Mouse (Mus musculus) urinary bladder, postnatal 25 days (tissue): ENCODE data around the gene Pelo.

Experiments
- DNase-seq: peaks from one replicate; pipeline ENCODE4 v3.0.0; 2022; ENCODE audit warnings: low spot score

Pelo gene

DNA sequence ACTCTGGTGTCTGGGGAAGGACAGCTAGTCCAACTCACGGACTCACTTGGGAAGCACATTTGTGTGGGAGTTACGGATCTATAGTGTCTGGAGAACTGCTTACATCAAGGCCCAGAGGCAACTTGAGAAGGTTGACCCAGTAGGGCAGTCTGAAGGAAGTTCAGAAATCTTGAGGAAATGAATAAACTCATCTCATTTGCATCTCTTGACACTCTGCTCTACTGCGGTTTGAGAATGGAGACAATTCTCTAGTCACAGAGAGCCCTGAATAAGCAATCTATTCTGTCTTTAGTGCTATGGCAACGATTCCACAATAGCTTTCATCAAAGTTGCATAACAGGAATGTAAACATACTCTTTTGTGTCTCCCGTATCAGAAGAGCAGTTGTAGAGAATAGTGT, 7.0 kb upstream of the Pelo start:
- no peak for DNase-seq

DNA sequence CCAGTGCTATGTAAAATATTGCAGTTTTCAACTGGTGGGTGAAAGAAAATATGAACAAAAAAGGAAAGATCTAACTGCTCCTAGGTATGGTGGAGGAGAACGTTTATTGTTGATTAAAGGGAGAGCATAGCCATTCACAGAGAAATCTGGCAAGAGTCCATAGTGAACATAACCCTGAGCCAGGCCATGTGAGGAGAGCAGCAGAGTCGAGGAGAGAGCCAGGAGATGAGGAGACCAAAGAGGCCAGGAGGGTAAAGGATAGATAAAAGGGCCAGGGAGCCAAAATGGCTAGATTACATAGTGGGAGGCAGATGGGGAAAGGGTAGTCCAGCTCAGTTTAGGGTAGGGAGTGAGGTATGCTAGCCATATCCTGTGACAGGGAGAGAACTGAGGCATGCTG, 6.2 kb upstream of the Pelo start:
- DNase-seq: no peak

DNA sequence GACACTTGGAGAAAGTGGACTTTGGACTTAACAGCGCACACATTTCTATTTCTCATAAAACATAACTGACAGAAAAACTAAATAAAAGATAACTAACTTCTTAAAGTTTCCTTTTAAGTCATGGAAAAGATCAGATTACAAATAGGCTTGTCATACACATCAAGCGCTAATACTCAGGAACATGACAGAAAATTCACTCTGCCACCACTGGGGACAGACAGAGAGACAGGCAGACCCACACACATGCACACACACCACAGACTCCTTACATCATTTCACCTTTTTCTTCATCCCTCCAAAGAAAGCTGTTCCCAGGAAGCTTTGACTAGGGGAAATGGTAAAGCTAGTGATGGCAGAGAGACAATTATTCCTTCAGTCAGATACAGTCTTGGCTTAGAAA, 5.4 kb upstream of the Pelo start:
- DNase-seq: no peak

DNA sequence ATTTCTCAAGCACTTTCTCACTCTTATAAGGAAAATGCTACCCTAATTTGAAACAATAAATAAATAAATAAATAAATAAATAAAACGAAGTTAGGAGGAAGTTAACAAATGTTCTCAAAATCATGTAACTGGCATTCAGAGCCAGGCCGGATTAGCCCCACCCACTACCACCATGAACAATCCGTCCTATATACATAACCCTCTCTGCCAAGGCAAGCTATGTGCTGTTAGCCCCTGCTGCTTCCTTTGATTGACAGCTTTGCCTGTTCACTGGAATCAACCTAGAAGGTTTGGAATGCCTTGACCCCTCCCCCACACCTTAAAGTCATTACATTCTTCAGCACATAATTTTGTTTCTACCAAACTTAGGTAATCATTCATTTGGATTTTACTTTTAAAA, 1.5 kb upstream of the Pelo start:
- no peak for DNase-seq

DNA sequence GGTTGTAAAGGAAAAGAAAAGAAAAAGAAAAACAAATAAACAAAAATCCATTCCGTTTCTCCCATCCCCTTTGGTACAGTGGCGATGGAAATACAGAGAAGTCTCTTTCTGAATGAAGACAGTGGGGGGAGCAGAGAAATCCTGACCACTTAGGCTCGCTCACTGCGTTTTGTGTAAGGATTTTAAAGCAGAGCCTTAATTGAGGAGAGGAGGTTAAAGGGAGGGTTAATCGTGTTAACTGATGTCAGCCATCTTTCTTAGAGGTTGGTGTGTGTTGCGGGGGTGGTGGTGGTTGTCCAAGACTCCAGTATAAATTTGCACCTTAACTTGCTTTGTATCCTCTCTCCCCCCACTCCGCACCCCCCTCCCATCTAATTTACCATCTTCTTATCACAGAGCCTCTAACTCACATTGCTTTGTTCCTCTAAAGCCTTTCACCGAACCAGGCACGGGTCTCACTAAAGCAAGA, 1.0 kb upstream of the Pelo start:
- no peak for DNase-seq

DNA sequence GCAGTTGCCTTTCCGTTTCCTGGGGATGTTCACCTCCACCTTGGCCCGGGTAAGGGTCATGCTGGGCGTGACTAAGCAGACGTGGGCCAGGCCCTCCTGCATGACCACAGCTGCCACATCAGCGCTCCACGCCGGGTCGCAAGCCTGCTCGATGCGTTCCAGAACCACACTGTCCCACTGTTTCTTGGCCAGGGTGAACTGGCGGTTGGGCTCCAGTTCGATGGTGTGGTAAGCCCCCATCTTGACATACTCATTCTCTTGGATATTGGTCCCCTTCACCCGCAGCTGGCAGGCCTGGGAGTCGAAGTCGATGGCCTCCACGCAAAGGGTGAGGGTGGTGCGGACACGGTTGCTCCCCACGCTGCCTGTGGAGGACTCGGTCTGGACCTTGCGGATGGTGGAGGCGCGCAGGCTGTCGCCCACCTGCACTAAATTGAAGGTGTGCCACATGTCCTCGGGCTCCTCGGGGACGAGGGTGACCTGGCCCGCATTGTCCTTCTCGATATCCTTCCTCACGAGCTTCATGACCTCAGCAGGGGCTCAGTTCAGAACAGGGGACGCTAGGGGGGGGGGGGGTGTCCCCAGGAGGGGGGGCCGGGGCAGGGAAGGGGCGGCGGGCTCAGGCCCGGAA, 476 bp downstream of the Pelo start:
- DNase-seq: peak; percentile 31

DNA sequence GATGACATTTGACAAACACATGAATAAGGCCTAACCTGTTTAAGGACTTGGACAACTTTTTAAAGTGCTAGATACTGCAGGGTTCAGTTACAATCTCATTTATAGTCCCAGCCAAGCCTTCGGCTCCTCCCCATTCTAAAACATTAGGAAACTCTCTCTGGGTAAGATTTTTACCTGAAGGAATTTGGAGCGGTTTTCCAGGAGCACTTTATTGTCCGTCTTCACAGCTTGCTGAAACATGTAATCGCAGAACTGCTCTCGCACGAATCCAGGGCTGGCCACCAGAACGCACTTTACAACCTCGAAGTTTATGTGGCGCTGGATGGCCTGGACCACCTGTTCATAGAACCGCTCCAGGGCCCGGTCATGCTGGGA, 979 bp downstream of the Pelo start:
- DNase-seq: no peak

DNA sequence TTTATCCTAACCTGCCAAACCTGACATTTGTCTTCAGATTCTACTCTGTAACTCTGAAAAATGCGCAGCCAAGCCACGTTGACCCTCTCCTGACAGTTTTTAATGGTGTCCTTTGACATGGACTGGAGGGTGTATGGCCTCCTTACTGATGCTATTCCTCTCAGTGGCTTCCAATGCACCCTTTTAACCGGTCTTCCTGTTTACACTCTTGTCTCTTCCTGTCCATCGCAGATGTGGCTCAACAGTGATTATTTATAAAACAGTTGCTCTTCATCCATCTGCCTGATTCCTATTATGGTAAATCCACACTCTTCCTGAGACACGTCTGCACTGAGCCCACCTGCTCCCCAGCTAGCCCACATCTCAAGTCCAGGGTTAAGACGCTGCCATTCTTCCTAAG, 4.0 kb downstream of the Pelo start:
- DNase-seq: no peak

DNA sequence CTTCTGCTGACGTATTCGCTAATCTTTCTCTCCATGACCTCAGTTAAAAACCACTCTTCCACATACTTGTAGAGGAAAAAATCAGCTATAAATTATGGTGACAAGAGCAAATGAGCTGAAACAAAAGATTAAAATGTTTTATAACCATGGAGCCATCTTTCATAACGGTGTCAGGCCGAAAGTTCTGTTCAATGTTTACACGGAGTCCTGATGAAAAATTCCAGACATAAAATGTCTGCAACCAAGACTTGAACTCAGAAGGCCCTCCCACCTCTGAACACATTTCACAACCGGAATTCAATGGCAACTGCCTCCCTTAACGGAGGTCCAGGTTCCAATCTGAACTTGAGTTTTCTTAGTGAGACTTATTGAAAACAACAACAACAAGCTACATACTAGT, 7.6 kb downstream of the Pelo start:
- DNase-seq: no peak

DNA sequence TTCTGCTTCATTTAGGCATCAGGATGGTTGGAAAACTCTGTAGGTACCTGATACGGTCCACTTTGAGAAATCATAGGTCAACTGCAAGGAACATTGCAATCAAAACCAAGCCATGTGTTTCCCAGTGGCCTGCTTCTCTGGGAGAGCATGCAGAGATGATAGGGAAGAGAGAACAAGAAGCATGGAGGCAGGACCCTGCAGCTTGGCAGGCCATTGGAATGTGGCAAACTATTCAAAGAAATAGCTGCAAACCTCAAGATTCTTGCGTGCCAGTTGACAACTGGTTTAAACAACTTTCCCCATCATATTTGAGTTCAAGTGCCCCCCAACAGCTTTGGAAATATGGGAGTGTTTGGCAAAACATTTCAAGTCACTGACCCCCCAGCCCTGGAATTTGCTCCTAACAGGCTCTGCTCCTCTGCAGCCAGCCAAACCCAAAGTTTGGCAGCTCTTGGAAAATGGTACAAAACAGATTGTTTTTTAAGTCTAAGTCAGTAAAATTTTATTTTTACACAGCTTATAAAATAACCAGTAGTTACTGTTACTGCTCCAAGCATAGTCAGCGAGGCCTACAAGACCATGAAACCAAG, 9.9 kb downstream of the Pelo start:
- no peak for DNase-seq

DNA sequence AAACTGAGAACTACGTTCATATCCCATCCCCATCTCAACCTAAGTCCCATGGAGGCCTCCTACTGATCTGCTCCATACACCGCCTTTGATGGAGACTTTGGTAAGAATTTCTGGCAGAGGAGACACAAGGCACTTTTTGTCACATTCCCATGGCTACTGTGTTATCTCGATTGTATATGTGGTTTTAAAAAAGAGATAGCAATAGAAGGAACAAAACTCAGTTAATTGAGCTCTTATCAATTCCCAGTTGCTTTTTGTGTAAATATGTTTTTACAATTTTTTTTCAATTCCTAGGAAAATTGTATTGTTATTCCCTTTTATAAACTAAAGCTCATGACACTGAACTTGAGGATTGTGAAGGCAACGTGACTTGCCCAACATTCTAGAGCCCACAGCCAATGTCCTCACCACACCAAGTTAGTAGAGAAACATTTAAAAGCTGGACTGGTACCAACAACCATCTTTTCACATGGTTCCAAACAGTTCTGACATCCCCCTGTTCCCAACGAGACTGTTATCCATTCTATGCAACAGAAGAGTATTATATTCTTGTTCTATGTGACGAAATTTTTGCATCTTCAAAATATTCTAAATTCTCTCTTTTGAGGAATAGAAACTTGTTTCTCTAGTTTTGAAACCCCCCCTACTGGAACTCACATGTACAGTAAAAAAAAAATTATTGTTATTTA, 10.8 kb downstream of the Pelo start:
- DNase-seq: no peak

DNA sequence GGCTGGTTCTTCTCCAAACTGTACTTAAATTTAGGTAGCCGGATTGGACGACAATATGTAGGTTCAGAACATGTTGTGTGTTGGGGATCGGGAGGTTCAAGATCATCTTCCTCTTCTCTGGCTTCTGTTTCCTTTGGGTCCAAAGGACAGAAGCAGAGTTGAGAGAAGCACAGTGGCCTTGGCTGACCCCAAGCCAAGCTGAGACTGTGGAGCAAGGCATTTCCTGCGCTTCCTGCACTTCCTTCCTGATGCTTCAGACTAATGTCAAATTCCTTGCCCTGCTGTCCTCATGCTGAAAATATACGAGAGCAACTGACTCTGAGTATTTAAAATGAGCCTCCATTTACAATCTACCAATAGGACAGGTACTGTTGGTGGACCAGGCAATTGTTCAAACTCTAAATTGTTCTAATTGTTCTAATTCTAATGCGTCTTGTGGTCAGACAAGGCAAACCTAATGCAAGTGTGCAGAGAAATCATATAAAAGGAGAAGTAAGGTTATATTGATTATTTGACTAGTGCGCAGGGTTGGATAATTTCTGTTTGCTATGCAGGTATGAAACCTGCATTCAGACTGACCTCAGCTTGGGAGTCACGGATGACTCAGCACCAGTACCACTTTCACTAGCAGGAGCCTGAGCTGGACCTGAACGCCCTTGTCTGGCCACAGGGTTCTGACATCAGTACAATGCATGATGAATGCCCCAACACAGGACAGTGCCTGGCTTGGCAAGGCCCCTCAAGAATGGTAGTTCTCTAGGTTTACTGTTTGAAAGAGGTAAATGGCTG, 12.4 kb downstream of the Pelo start:
- DNase-seq: no peak

DNA sequence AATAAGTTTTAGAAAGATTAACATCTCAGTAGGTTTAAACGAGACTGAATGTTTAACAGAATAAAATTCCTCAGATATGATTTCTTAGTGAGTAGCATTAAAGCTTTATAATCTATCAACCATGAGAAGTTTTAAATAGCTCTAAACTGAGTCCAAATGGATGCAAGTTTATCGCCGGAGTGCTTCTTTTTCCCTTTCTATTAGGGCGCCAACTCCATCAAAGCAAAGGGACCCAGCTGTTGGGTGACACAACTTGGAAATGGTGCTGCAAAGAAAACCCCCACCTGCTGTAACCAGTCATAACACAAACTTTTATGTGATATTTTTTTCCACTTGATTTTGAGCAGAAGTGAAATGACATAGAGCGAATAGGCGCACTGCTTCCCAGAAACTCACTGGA, 17.6 kb downstream of the Pelo start:
- no peak for DNase-seq

DNA sequence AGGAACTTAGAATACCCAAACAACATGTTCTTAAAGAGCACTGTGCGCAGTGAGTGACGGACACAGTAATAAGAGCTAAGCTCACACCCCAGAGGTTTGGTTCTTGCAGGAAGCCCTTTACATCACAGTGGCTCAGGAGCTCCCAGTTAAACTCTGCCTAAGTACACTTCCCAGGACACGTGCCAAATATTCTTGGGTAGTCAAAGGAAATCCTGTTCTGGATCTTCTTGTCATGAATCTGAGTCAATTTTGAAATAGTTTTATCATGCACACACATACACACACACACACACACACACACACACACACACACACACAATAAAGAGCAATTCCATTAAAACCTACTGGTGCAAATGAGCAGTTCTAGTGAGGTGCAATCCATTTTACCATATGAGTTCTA, 18.6 kb downstream of the Pelo start:
- no peak for DNase-seq

DNA sequence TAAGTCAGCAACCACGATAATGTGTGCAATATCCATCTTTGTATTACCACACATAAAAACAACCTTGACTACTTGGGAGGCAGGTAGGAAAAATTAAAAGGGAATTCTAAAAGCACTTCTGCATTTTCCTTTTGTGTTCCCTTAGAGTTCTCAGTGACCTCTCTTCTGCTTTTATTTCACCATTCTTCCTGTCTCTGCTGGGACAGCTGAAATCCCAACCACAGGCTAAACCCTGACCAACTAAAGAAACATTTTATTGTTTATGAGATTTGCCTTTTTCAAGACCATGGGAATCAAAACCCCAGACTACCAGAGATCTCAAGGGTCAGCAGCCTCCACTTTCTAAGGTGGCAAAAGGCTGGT, 22.0 kb downstream of the Pelo start:
- no peak for DNase-seq

DNA sequence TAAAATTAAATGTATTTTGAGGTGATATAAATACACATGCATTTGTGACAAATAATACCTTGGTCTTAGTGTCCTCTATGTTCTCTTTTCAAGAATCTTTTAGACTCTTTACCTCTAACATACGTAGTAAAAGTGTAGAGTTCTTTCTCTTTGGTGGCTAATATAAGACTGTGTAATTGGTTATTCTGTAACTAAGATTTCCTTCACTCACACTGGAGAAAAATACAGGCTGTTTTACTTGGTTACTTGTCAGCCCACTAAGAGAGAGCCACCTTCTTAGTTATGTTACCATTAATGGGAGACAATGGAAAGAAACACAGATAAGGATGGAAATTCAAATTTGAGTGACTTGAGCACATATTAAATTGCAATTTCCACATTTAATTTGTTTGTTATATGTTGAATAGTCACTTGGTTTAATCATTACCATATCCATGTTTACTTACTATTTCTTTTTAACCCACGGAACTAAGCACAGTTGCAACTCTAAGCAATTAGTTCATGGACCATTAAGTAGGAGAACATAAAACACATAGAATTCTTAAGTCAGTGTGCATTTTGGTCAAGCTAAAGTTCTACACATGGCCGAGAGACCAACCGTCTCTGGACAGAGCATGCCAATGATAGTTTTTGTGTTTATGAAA, 22.5 kb downstream of the Pelo start:
- DNase-seq: no peak

DNA sequence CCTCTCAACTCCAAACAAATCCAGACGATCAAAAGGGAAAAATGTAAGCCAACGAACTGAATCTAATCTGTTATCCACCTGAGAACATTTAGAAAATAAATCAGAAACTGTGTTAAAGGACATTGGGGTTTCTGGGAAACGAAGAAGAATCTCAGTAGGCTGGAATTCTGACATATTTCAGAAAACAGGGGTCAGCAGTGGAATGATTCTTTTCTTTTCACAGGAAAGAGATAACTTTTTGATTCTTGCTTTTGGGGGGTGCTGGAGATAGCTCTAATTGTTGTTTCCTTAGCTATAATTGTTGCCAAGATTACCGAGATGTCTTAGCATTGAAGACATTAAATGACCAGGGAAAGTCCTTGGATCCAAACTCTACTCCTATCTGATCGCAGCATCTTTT, 32.4 kb downstream of the Pelo start:
- DNase-seq: no peak

DNA sequence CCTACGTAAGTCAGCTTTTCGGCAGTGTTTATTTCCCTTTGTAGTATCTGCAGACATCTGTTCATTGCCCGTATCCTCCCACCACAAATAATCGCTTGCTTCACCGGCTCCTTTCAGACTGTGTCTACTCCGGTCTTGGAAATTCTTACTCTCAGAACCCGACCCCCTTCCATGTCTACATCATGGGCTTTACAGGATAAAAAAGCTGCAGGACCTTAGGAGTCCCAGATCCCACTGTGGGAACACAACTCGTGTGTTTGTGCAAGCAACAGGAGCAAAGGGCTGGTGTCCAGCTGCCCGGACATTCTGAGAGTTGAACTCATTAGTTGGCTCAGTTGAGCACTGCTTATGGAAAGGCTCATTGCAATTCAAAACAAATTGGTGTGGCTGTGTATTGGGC, 35.2 kb downstream of the Pelo start:
- no peak for DNase-seq

DNA sequence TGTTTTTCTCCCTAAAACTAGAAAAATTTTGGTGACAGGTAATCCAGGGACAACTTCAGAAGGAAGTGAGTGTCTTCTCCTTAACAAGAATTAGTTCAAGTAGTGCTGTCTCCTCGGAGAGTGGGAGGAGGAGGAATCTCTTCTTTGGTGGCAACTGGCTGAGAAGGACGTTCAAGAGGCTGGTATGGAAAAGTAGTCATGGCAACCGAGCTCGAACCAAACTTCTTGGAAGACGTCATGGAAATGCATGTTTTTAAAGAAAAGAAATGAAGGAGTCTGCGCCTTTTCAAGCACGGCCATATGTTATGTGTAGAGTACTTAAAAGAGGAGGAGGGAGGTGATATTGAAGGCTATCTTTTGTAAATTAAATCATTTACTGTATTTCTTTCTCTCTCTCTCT, 37.4 kb downstream of the Pelo start:
- DNase-seq: no peak

DNA sequence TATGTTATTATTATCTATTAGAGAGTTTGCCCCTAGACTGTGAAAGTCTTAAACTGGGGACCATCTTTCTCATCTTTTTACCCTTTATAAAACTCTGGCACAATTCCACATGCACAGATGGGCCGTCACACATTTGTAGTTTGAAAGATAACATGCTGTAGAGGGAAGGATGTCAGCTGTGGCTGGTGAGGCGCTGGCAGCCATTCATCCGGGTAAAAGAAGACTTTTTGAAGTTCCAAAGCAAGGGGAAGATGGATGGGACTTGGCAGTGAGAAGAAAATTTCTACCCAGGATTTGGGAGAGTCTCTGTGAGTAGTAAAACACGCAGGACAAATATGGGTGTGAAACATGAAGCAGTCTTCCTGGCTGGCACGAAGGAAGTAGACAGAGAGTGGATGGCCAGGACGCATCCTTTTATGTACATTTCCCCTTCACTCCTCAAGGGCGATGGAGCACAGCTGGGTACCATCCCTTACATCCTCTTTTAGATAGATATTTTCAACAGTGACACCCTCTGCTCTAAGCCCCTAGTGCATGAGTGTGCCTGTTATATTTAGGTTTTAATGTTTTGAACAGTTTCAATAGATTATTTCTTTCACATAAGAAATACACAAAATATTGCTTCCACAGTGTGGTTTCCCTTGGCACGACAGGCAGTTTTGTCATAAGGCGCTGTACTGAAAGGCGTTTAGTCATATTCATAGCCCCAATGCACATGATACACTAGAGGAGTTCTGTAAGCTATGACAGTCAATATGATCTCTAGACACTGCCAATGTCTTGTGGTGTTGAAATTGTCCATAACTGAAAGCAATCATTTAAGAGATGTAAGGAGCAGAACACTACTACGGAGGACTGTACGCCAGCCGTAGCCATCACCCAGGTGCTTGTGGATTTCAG, 39.1 kb downstream of the Pelo start:
- DNase-seq: no peak

DNA sequence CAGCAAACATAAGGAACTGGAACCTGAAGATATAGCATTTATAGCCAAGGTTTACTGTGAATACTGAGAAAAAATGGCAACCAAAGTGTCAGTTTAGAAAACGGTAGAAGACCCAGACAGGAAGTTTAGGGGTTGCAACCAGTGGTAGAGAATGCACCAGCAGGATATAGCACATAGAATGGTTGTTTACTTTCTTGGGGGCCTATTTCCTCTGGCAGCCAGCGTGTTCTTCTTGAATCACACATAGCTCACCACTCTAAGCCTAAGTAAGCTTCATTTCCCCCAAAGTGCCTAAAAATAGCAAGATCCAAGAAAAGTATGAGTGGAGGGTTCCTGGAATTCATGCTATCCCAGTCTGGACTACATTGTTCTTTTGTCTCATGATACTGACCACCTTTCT, 47.3 kb downstream of the Pelo start:
- DNase-seq: no peak
